Mouse (Mus musculus) midbrain, embryonic 16.5 days (tissue): ENCODE results near the gene Ahnak2. TPM values are rescaled to one million over a fixed set of nuclear protein-coding genes. Genes with fewer than 3 reads are reported as not detected.

ENCODE experiments used
- ATAC-seq: fragments of 200-750 bp; cut with Nextera tagmentation; 2 replicates; pipeline ENCODE4 v1.8.0; 2017; ENCODE audit warnings: moderate TSS enrichment
- H3K27ac ChIP-seq: fragments of 300-500 bp; sonication (generic); 2 replicates; pipeline ENCODE4 v1.5.1; 2014; ENCODE audit warnings: mild to moderate bottlenecking, low read length, mixed read lengths
- H3K27me3 ChIP-seq: fragments of 300-500 bp; sonication (generic); 2 replicates; pipeline ENCODE4 v1.6.1; 2014; ENCODE audit warnings: low read depth, low read length, mixed read lengths; ENCODE audit not compliant: control insufficient read depth, insufficient read depth
- H3K36me3 ChIP-seq: fragments of 300-500 bp; sonication (generic); 2 replicates; pipeline ENCODE4 v1.6.1; 2014; ENCODE audit warnings: mild to moderate bottlenecking, low read length, moderate library complexity, mixed read lengths; ENCODE audit not compliant: control insufficient read depth, insufficient read depth
- H3K4me1 ChIP-seq: fragments of 300-500 bp; sonication (generic); 2 replicates; pipeline ENCODE4 v1.6.1; 2014; ENCODE audit warnings: mild to moderate bottlenecking, low read length, mixed read lengths; ENCODE audit not compliant: control insufficient read depth, insufficient read depth
- H3K4me2 ChIP-seq: fragments of 300-500 bp; sonication (generic); 2 replicates; pipeline ENCODE4 v1.6.1; 2014; ENCODE audit warnings: mild to moderate bottlenecking, low read length, mixed read lengths
- H3K4me3 ChIP-seq: fragments of 300-500 bp; sonication (generic); 2 replicates; pipeline ENCODE4 v1.5.1; 2014; ENCODE audit warnings: low read depth, mild to moderate bottlenecking, low read length, moderate library complexity, mixed read lengths
- H3K9ac ChIP-seq: fragments of 300-500 bp; sonication (generic); 2 replicates; pipeline ENCODE4 v1.6.1; 2014; ENCODE audit warnings: low read depth, low read length, mixed read lengths
- H3K9me3 ChIP-seq: fragments of 300-500 bp; sonication (generic); replicated peaks from 2 replicates; pipeline ENCODE4 v1.6.1; 2014; ENCODE audit warnings: mild to moderate bottlenecking, low read length, mixed read lengths; ENCODE audit not compliant: control insufficient read depth, poor library complexity, severe bottlenecking
- WGBS: fragments of 180-500 bp; shearing (Covaris S2); extraction: QIAGEN DNeasy Blood & Tissue Kit; methylation state at CpG from one replicate; pipeline ENCODE4 v1.1.7; 2014; 5-methylcytosine and 5-hydroxymethylcytosine counted together
- polyA plus RNA-seq: library from polyadenylated mRNA; unstranded; fragments of >200 nt; fragmentation: Nextera tagmentation; extraction: Ambion mirVana; gene quantifications from 2 replicates; pipeline ENCODE4 v1.2.1, GENCODE M21; 2015

The Ahnak2 gene
- polyA plus RNA-seq, 1 experiment from 2014 or later: 2.0 TPM

DNA sequence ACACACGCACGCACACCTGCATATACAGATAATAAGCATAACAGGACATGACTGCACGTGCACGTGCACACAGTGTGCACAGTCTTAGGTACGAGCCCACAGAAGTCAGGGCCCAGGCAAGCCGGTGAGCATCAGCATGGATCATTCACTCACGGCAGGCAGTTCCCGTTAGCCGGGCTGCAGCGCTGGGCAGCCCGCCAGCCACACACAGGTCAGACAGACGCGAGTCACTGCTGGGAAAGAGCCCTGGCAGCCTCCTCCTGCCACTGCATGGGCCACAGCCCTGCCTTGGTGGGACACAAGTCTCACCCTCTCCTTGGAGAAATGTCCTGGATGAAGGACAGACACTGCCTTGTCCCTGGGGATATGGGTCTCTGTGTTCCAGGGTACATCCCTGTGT is 1.6 kb upstream of the Ahnak2 start:
- Histone ChIP-seq H3K4me1 (peaks cover 6% of the 10 kb centered on the region), H3K4me3 (no peak overlapping the region), H3K27ac (no peak overlapping the region), H3K9ac (0 out of 2 replicates have a peak overlapping the region, but pooled peaks have one; percentile 10), H3K27me3 (peaks cover 17% of the 10 kb centered on the region), H3K36me3 (no peaks in the 10 kb centered on the region), H3K9me3 (no peaks in the 10 kb centered on the region), H3K4me2 (no peak overlapping the region)
- 52% methylated on average over 13 of the region's 13 CpGs for WGBS
- ATAC-seq: no peak

DNA sequence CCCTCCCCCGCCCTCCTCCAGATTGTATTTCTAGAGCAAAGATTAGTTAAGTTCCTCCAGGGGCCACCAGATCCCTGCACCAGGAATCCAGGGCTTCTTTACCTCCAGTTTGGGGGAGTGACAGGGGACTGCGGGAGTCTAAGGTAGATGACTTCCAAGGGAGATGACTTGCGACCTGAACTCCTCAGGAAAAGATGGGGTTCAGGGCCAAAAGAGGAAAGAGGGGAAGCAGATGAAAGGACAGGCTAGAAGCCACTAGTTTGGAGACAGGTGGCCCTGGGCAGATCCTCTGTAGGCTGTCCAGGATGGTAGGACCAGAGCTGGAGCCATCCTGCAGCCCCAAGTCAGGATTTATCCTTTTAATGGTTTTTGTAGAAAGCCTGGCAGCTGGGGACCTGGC is 460 bp upstream of the Ahnak2 start:
- no peaks in the 10 kb centered on the region for H3K9me3 ChIP-seq
- no peak overlapping the region for H3K27ac ChIP-seq
- no peaks in the 10 kb centered on the region for H3K36me3 ChIP-seq
- H3K9ac ChIP-seq: no peak overlapping the region
- peak overlapping the region; percentile 73; the same call in 1 of the 2 replicates for H3K4me3 ChIP-seq
- ATAC-seq: no peak
- H3K4me2 ChIP-seq: peak overlapping the region; percentile 100; the same call in 1 of the 2 replicates
- peaks cover 17% of the 10 kb centered on the region for H3K27me3 ChIP-seq
- 23% methylated on average over 3 of the region's 3 CpGs for WGBS
- no peaks in the 10 kb centered on the region; the same call in 1 of the 2 replicates for H3K4me1 ChIP-seq

DNA sequence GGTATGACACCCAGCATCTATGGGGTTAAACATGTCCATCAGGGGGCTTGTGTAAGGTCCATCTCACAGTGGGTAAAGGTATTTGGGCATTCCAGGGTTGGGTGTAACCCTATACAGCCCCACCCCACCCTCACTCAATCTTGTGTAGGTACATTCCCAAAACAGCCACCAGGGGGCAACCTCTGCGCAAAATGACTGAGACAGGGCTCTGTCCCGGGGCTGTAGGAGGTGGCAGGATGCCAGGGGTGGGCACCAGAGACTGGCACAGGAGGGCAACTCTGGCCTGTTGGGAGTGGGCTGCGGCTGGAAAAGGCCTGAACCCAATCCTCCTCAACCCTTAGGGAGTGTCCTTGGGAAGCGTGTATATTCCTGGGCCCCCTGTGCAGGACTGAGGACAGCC is 2.0 kb downstream of the Ahnak2 start:
- H3K9ac ChIP-seq: no peak overlapping the region
- 11% methylated on average over 4 of the region's 4 CpGs for WGBS
- no peaks in the 10 kb centered on the region; the same call in none of the 2 replicates for H3K4me1 ChIP-seq
- no peak overlapping the region for H3K4me2 ChIP-seq
- 0 out of 2 replicates have a peak, but pooled peaks have one; percentile 4 for ATAC-seq
- H3K9me3 ChIP-seq: no peaks in the 10 kb centered on the region
- H3K36me3 ChIP-seq: no peaks in the 10 kb centered on the region
- no peak overlapping the region for H3K27ac ChIP-seq
- H3K27me3 ChIP-seq: peaks cover 17% of the 10 kb centered on the region
- no peak overlapping the region for H3K4me3 ChIP-seq

DNA sequence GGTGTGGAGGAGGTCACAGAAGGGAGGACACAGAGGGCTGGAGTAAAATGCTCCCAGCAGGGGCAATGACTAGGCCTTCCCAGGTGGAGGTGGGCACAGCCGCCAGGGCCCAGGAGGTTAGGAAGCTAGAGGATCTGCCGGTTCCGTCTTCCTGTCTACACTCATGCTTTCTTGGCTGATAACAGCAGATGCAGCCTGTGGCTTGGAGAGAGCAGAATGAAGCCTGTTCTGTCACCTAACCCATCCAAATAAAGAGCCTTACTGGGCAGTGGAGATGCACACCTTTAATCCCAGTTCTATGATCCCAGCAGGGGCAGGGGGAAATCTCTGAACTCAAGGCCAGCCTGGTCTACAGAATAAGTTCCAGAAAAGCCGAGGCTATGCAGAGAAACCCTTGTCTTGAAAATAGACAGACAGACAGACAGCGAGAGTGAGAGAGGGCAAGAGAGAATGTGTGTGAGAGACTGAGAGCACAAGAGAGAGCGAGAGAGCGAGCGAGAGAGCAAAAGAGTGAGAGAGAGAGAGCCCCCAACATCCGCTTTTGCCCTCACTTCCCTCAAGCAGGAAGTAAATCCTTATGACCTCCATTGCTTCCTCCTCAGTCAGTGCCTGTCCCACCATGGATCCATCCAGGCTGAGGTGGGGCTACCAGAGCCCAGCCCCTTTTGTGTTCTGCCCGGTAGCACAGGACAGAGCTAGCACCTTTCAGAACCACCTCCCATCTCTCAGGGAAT is 3.1 kb downstream of the Ahnak2 start:
- 86% methylated on average over 10 of the region's 10 CpGs for WGBS
- Histone ChIP-seq H3K4me1 (no peaks in the 10 kb centered on the region; the same call in none of the 2 replicates), H3K9ac (no peak overlapping the region), H3K27me3 (peaks cover 17% of the 10 kb centered on the region), H3K27ac (no peak overlapping the region), H3K36me3 (no peaks in the 10 kb centered on the region), H3K9me3 (no peaks in the 10 kb centered on the region), H3K4me3 (no peak overlapping the region), H3K4me2 (no peak overlapping the region)
- no peak for ATAC-seq

DNA sequence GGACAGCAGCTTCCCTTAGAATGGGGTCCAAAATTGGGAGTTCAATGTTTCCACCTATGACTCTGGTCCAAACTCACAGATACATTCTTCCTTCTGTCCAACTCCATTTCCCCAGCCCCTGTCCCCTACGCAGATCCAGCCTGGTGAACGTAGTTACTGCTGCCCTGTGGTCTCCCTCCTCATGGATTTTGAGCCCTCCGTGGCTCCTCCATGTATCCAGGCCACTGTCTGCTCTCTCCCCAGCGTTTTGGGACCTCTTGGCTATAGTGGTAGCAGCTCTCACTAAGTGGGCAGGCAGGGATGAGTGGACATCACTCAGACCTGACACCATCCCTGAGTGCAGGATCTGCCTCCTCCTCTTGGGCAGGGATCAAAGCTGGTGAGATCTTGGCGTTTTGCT is 3.7 kb downstream of the Ahnak2 start:
- WGBS: 75% methylated on average over 5 of the region's 5 CpGs

DNA sequence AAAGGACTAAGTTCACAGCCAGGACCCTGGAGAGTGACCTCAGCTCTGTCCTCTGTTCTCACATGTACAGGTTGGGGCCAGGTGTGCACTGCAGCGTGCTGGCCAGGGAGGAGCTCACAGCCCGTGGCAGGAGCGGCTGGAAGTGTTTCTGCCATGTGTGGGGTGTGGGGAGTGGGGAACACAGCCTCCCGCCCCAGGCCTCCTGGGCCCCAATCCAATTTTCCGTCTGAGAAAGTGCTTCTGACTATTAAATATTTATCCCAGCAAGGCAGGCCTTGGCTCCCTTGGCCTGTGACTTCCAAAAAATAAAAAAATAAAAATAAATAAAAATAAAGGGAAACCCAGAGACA is 4.2 kb downstream of the Ahnak2 start:
- Histone ChIP-seq H3K27ac (no peak overlapping the region), H3K9ac (no peak overlapping the region), H3K4me3 (no peak overlapping the region), H3K4me2 (no peak overlapping the region), H3K9me3 (no peaks in the 10 kb centered on the region), H3K4me1 (no peaks in the 10 kb centered on the region; the same call in none of the 2 replicates), H3K27me3 (peaks cover 17% of the 10 kb centered on the region), H3K36me3 (no peaks in the 10 kb centered on the region)
- WGBS: 37% methylated on average over 5 of the region's 5 CpGs
- ATAC-seq: no peak

More for the DNA sequence above, 3.7 kb downstream of the Ahnak2 start:
- H3K36me3 ChIP-seq: no peaks in the 10 kb centered on the region
- no peak overlapping the region for H3K9ac ChIP-seq
- H3K27ac ChIP-seq: no peak overlapping the region
- no peak overlapping the region for H3K4me2 ChIP-seq
- no peak for ATAC-seq
- no peak overlapping the region for H3K4me3 ChIP-seq
- H3K4me1 ChIP-seq: no peaks in the 10 kb centered on the region; the same call in none of the 2 replicates
- peaks cover 17% of the 10 kb centered on the region for H3K27me3 ChIP-seq
- no peaks in the 10 kb centered on the region for H3K9me3 ChIP-seq

DNA sequence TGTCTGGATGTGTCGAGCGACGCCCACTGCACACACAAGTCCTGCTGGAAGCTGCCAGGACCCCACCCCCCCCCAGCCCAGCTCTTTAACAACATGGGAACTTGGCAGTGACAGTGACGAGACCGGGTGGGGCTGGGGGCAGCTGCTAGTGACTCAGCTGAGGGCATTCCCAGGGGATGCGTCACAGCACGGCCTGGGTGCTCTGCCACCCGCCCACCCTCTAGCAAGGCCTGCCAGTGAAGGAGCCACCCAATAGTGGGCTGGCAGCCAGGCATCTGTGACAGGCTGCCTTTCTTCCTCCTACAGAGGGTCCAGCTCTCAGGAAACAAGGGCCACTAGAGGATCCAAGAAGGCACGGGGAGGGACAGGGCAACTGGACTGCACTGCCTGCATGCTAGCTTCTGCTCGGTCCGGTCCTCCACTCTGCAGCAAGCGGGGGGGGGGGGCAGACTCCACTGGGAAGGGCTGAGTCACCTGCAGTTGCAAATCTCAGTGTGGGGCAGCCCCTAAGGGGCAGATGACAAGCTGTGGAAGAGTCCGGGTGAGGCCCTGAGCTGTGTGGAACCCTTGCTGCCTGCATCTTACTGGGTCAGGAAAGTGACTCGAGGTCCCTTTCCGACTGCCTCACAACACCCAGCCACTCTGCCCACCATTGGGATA is 4.7 kb downstream of the Ahnak2 start:
- no peaks in the 10 kb centered on the region; the same call in none of the 2 replicates for H3K4me1 ChIP-seq
- H3K9ac ChIP-seq: 0 out of 2 replicates have a peak overlapping the region, but pooled peaks have one; percentile 6
- H3K36me3 ChIP-seq: no peaks in the 10 kb centered on the region
- no peak overlapping the region for H3K4me2 ChIP-seq
- 64% methylated on average over 15 of the region's 15 CpGs for WGBS
- ATAC-seq: no peak
- no peak overlapping the region for H3K27ac ChIP-seq
- H3K27me3 ChIP-seq: peaks cover 17% of the 10 kb centered on the region
- no peak overlapping the region for H3K4me3 ChIP-seq
- no peaks in the 10 kb centered on the region for H3K9me3 ChIP-seq

DNA sequence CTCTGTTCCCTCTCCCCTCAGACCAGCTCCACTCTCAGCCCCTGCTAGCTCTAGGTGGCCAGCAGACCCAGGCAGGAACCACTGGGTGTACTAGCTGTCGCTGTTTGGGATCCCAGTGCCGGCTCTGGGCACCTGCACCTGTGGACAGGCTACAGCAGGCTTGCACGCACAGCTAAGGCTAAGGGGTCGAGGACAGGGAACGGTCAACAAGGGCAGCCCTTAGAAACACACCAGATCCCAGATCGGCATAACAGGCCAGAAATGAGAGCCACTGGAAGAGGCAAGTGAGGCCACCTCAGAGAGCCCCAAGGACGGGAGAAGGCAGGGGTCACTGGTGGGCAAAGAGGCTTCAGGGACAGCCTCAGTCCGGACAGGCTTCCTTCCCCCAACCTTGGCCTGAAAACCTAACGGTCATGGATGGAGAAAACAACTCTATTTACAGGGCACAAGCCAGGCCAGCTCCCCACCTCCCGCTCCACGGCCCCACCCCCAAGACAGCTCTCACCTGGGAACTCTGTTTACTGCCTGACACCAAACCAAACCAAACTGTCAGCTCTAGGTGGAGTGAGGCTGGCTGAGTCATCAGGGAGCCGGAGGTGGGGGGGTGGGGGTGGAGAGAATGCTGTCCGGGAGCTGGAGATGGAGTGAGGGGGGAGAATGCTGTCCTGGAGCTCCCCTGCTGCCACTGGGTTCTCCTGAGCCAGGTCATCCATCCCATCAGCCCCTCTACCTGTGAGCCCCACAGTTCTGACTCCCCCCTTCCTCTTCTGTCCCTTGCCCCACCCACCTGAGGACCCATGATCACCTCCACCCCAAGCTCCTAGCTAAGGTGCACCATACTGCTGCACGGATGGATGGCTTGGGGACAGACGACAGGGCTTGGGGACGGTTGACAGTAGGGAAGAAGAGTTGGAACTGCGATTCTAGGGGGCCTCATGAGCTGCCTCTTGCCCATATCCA is 5.6 kb downstream of the Ahnak2 start:
- Histone ChIP-seq H3K9ac (no peak overlapping the region), H3K36me3 (no peaks in the 10 kb centered on the region), H3K9me3 (no peaks in the 10 kb centered on the region), H3K4me2 (no peak overlapping the region), H3K27me3 (peaks cover 17% of the 10 kb centered on the region), H3K4me3 (no peak overlapping the region), H3K4me1 (no peaks in the 10 kb centered on the region; the same call in none of the 2 replicates), H3K27ac (no peak overlapping the region)
- 58% methylated on average over 17 of the region's 17 CpGs for WGBS
- no peak for ATAC-seq
